In genomic region chr7:122972006-122972689, GRCm38 (mm10) we compare ENCODE assay signal across 10 mouse cellular contexts. TPM values are rescaled to one million over a fixed set of nuclear protein-coding genes. Genes with fewer than 3 reads are reported as not detected.
DNase-seq lines count a peak whose midpoint lies in the region; ATAC-seq and TF ChIP-seq lines count a peak whose summit lies in the region.
"Had no signal": no experiment of that assay in that cellular context is flagged by ENCODE, and none has a peak within 500 bp of the region (broad histone marks: within the 10 kb centered on the region; RNA-seq: fewer than 3 reads in every experiment).

No protein-coding gene starts in this region.

- 93% methylated on average over 4 of the region's 4 CpGs for WGBS in neural tube, embryonic 12.5 days

- H3K27me3 ChIP-seq in neural tube, embryonic 12.5 days (replicated peaks): no peaks in the 10 kb centered on the region

- H3K4me2 ChIP-seq in neural tube, embryonic 12.5 days (replicated peaks): peak overlapping the region; percentile 96

- no peak overlapping the region for H3K27ac ChIP-seq in left cerebral cortex, adult 2 months
- no peak overlapping the region for H3K27ac ChIP-seq in brown adipose tissue, adult 24 weeks (replicated peaks; ENCODE audit: low read depth, low read length)
- H3K27ac ChIP-seq in neural tube, embryonic 12.5 days: no peak overlapping the region

- ATAC-seq in neural tube, embryonic 12.5 days (ENCODE audit: low FRiP score, low read depth): no peak

- H3K9ac ChIP-seq in neural tube, embryonic 12.5 days: no peak overlapping the region

- intact Hi-C loops in left cerebral cortex, adult 2 months (cut with DNase I): no loop called here

- DNase-seq in left cerebral cortex, adult 2 months (ENCODE audit: extremely low spot score in 1 of 2, low spot score in 2 of 2): no peak
- no peak for DNase-seq in left cerebral cortex, adult 18-20 months (ENCODE audit: low spot score in 2 of 2)
- peak; percentile 56 for DNase-seq in induced T-regulatory cell, adult 2 months (ENCODE audit: low read depth)
- no peak for DNase-seq in gastrocnemius, postnatal 10 days
- no peak for DNase-seq in spleen, adult 18-20 months
- no peak for DNase-seq in frontal cortex, postnatal 10 days (ENCODE audit: low spot score in 2 of 2)
- DNase-seq: cerebellum, adult 8-10 months; retina, postnatal 1 day had no signal

- peaks cover 7% of the 10 kb centered on the region for H3K36me3 ChIP-seq in neural tube, embryonic 12.5 days

- H3K4me1 ChIP-seq in brown adipose tissue, adult 24 weeks (ENCODE audit: control insufficient read depth, insufficient read depth, insufficient read length, low read length): peaks cover 7% of the 10 kb centered on the region
- H3K4me1 ChIP-seq in neural tube, embryonic 12.5 days: peaks cover 22% of the 10 kb centered on the region

- H3K9me3 ChIP-seq in neural tube, embryonic 12.5 days: no peaks in the 10 kb centered on the region

- H3K4me3 ChIP-seq in left cerebral cortex, adult 2 months: peak overlapping the region; percentile 99
- H3K4me3 ChIP-seq in brown adipose tissue, adult 24 weeks (ENCODE audit: insufficient read depth, low read depth, low read length): peak overlapping the region; percentile 47
- H3K4me3 ChIP-seq in neural tube, embryonic 12.5 days: peak overlapping the region; percentile 100

- TF ChIP-seq CTCF in left cerebral cortex, adult 2 months (IDR thresholded peaks at IDR 0.05): no peak

RNA-seq across cellular contexts. Expression of gene Rbbp6, which starts 6.7 kb away (rescaled TPM):
- total RNA-seq in left cerebral cortex, adult 2 months (2021): 10 to 100 TPM; 67.7 to 70.8 TPM
- total RNA-seq in left cerebral cortex, adult 18-20 months (2021): 10 to 100 TPM; 64.7 to 67.6 TPM
- polyA plus RNA-seq in brown adipose tissue, adult 24 weeks (2012; ENCODE audit: insufficient read depth, insufficient read length, missing spikeins): 18.3 and 30.6 TPM in 2 replicates
- polyA plus RNA-seq in neural tube, embryonic 12.5 days (2016; fragmentation: Nextera tagmentation; extraction: Ambion mirVana): 31.9 and 36.2 TPM in 2 replicates
- total RNA-seq in gastrocnemius, postnatal 10 days (2021): 10 to 100 TPM; 31.4 to 38.8 TPM

Comparison
In these comparisons a context has a peak if more than half of its experiments do, and no peak if none do; other contexts are left out.
1. H3K4me3 ChIP-seq: peak in every context shown above with its lines; median percentile 100 in neural tube, embryonic 12.5 days; 99 in left cerebral cortex, adult 2 months; 47 in brown adipose tissue, adult 24 weeks.